Mouse (Mus musculus) heart, adult 2 months (tissue): ENCODE measurements around the gene Gm45208. TPM values are rescaled to one million over a fixed set of nuclear protein-coding genes. Genes with fewer than 3 reads are reported as not detected.

ENCODE experiments used
- DNase-seq, 2 experiments: peaks; one replicate each; pipeline ENCODE4 v3.0.0; 2021
- H3K27ac ChIP-seq: fragments of 200-600 bp; 2 replicates; pipeline ENCODE4 v1.8.1; 2022
- H3K27me3 ChIP-seq: fragments of 200-500 bp; 2 replicates; pipeline ENCODE4 v1.6.1; 2012; ENCODE audit warnings: mild to moderate bottlenecking, low read length, inconsistent platforms, mixed read lengths; ENCODE audit not compliant: control insufficient read depth, insufficient read depth
- H3K36me3 ChIP-seq: fragments of 200-500 bp; 2 replicates; pipeline ENCODE4 v1.6.1; 2012; ENCODE audit warnings: low read length, inconsistent platforms; ENCODE audit not compliant: control insufficient read depth, insufficient read depth
- H3K4me1 ChIP-seq: fragments of 200-500 bp; 2 replicates; pipeline ENCODE4 v1.6.1; 2011; ENCODE audit warnings: low read length; ENCODE audit not compliant: control insufficient read depth, insufficient read depth
- H3K4me3 ChIP-seq: fragments of 200-600 bp; 2 replicates; pipeline ENCODE4 v1.8.1; 2022
- H3K79me2 ChIP-seq: fragments of 200-500 bp; replicated peaks from 2 replicates; pipeline ENCODE4 v1.6.1; 2012; ENCODE audit warnings: mild to moderate bottlenecking, inconsistent platforms, low read length, moderate library complexity, mixed read lengths; ENCODE audit not compliant: control insufficient read depth, insufficient read depth
- H3K9ac ChIP-seq: fragments of 200-500 bp; 2 replicates; pipeline ENCODE4 v1.6.1; 2012; ENCODE audit warnings: low read depth, mild to moderate bottlenecking, control low read depth, inconsistent platforms, low read length, mixed read lengths
- CTCF ChIP-seq: fragments of 200-600 bp; IDR thresholded peaks from 2 replicates; pipeline ENCODE4 v1.8.1; 2022; ENCODE audit warnings: antibody characterized with exemption, mild to moderate bottlenecking, moderate library complexity
- EP300 ChIP-seq: fragments of 200-500 bp; IDR thresholded peaks from 2 replicates; pipeline ENCODE4 v1.6.1; 2011; ENCODE audit warnings: low read depth, low read length, control low read depth; ENCODE audit not compliant: insufficient read depth
- POLR2A ChIP-seq: fragments of 200-500 bp; IDR thresholded peaks from 2 replicates; pipeline ENCODE4 v1.6.1; 2011; ENCODE audit warnings: mild to moderate bottlenecking, low read depth, low read length, control low read depth; ENCODE audit not compliant: insufficient read depth
- WGBS: fragments of 180-500 bp; shearing (Covaris S2); methylation state at CpG from one replicate; pipeline ENCODE4 v1.1.7; 2018; 5-methylcytosine and 5-hydroxymethylcytosine counted together
- intact Hi-C: fragments of 180-260 bp; cut with DNase I; formaldehyde crosslinking; loops from one replicate; pipeline ENCODE4 v1.15.1; 2025
- polyA plus RNA-seq: library from polyadenylated mRNA; depleted of rRNA; stranded (reverse); fragments of >200 nt; gene quantifications from 2 replicates; pipeline ENCODE4 v1.2.3, GENCODE M21; 2012; rRNA removed
- total RNA-seq, 2 experiments: library from RNA; stranded (reverse); gene quantifications; 2 replicates each; pipeline ENCODE4 v1.2.3; 2021

Gene Gm45208
- total and polyA plus RNA-seq, 3 experiments = 0.21 to 0.94 TPM; not detected in 1

- Histone ChIP-seq H3K9ac (no peak overlapping the region), H3K79me2 (no peaks in the 10 kb centered on the region), H3K27me3 (no peaks in the 10 kb centered on the region), H3K36me3 (no peaks in the 10 kb centered on the region), H3K27ac (no peak overlapping the region), H3K4me1 (no peaks in the 10 kb centered on the region; the same call in 1 of the 2 replicates), H3K4me3 (no peak overlapping the region)
- no peak for DNase-seq
- intact Hi-C loops = loop anchor here (10.0 kb wide), 1 partner anchor 348 kb away; no protein-coding TSS in a partner anchor
- no peak for TF ChIP-seq EP300
- TF ChIP-seq CTCF = peak; percentile 62
- no peak for TF ChIP-seq POLR2A
- 54% methylated on average over 2 of the region's 2 CpGs for WGBS
These were observed 50.7 kb downstream of the Gm45208 start for GRCm38 (mm10) chrX:7772766-7773165.

- Histone ChIP-seq H3K36me3 (no peaks in the 10 kb centered on the region), H3K4me3 (no peak overlapping the region), H3K4me1 (no peaks in the 10 kb centered on the region; the same call in 1 of the 2 replicates), H3K79me2 (no peaks in the 10 kb centered on the region), H3K27ac (no peak overlapping the region), H3K27me3 (no peaks in the 10 kb centered on the region), H3K9ac (no peak overlapping the region)
- WGBS = 63% methylated on average over 9 of the region's 9 CpGs
- intact Hi-C loops = loop anchor here (1.0 to 10.0 kb wide), 3 partner anchors 22 to 351 kb away; no protein-coding TSS in a partner anchor
- TF ChIP-seq CTCF (no peak), EP300 (no peak), POLR2A (no peak)
- DNase-seq = no peak
These were observed 53.6 kb downstream of the Gm45208 start for GRCm38 (mm10) chrX:7775501-7776205.

GRCm38 (mm10) chrX:7776329-7777082, 54.5 kb downstream of the Gm45208 start:
- H3K27ac ChIP-seq = no peak overlapping the region
- peak; percentile 37 to 52 for DNase-seq
- H3K9ac ChIP-seq = no peak overlapping the region
- no peaks in the 10 kb centered on the region; the same call in 1 of the 2 replicates for H3K4me1 ChIP-seq
- no peaks in the 10 kb centered on the region for H3K79me2 ChIP-seq
- no peak overlapping the region for H3K4me3 ChIP-seq
- no peak for TF ChIP-seq POLR2A
- TF ChIP-seq CTCF = peak; percentile 83
- H3K36me3 ChIP-seq = no peaks in the 10 kb centered on the region
- intact Hi-C loops = loop anchor here (1.0 to 10.0 kb wide), 3 partner anchors 23 to 352 kb away; no protein-coding TSS in a partner anchor
- WGBS = 44% methylated on average over 8 of the region's 8 CpGs
- no peaks in the 10 kb centered on the region for H3K27me3 ChIP-seq

GRCm38 (mm10) chrX:7778450-7779244, 56.6 kb downstream of the Gm45208 start:
- no peak overlapping the region for H3K9ac ChIP-seq
- no peak overlapping the region for H3K27ac ChIP-seq
- H3K4me1 ChIP-seq = no peaks in the 10 kb centered on the region; the same call in 1 of the 2 replicates
- H3K36me3 ChIP-seq = no peaks in the 10 kb centered on the region
- no peaks in the 10 kb centered on the region for H3K27me3 ChIP-seq
- intact Hi-C loops = loop anchor here (5.0 to 10.0 kb wide), 2 partner anchors 46 to 354 kb away; no protein-coding TSS in a partner anchor
- H3K4me3 ChIP-seq = no peak overlapping the region
- TF ChIP-seq CTCF (no peak), POLR2A (no peak), EP300 (no peak)
- WGBS = 65% methylated on average over 7 of the region's 7 CpGs
- no peak for DNase-seq
- no peaks in the 10 kb centered on the region for H3K79me2 ChIP-seq

- Histone ChIP-seq H3K4me3 (no peak overlapping the region), H3K9ac (no peak overlapping the region), H3K27ac (no peak overlapping the region), H3K4me1 (no peaks in the 10 kb centered on the region; the same call in 1 of the 2 replicates), H3K36me3 (no peaks in the 10 kb centered on the region), H3K27me3 (no peaks in the 10 kb centered on the region), H3K79me2 (no peaks in the 10 kb centered on the region)
- TF ChIP-seq EP300 = no peak
- TF ChIP-seq CTCF = no peak
- TF ChIP-seq POLR2A = no peak
- intact Hi-C loops = loop anchor here (5.0 to 10.0 kb wide), 2 partner anchors 47 to 354 kb away; no protein-coding TSS in a partner anchor
- WGBS = 10% methylated on average over 3 of the region's 3 CpGs
- DNase-seq = no peak
These were observed 57.2 kb downstream of the Gm45208 start for GRCm38 (mm10) chrX:7779294-7779693.

Other genes starting within 250 kb of the Gm45208 start
- not detected for gene Foxp3, start 148.6 kb upstream of the Gm45208 start, total RNA-seq
- gene Foxp3, start 148.6 kb upstream of the Gm45208 start, polyA plus RNA-seq = not detected in 2 replicates
- 1 to 10 TPM; 2.6 to 3.0 TPM for gene Ppp1r3f, start 148.0 kb upstream of the Gm45208 start, total RNA-seq
- 1.8 and 2.2 TPM in 2 replicates for gene Ppp1r3f, start 148.0 kb upstream of the Gm45208 start, polyA plus RNA-seq
- gene Ccdc22, start 116.7 kb upstream of the Gm45208 start, total RNA-seq = 10 to 100 TPM; 11.4 to 12.1 TPM
- gene Ccdc22, start 116.7 kb upstream of the Gm45208 start, polyA plus RNA-seq = 9.6 and 11.2 TPM in 2 replicates
- gene Cacna1f, start 115.2 kb upstream of the Gm45208 start, total RNA-seq = not detected
- gene Cacna1f, start 115.2 kb upstream of the Gm45208 start, polyA plus RNA-seq = 0.02 TPM in 1 of 2 replicates, not detected in the other
- gene Syp, start 83.8 kb upstream of the Gm45208 start, total RNA-seq = 1 to 10 TPM; 2.6 to 4.2 TPM
- gene Syp, start 83.8 kb upstream of the Gm45208 start, polyA plus RNA-seq = 3.4 and 3.8 TPM in 2 replicates
- gene Prickle3, start 65.0 kb upstream of the Gm45208 start, total RNA-seq = 10 to 100 TPM; 16.8 to 25.2 TPM
- 21.5 and 27.8 TPM in 2 replicates for gene Prickle3, start 65.0 kb upstream of the Gm45208 start, polyA plus RNA-seq
- 10 to 100 TPM; 40.3 to 56.3 TPM for gene Plp2, start 50.9 kb upstream of the Gm45208 start, total RNA-seq
- gene Plp2, start 50.9 kb upstream of the Gm45208 start, polyA plus RNA-seq = 118 and 159 TPM in 2 replicates
- 10 to 100 TPM; 23.1 to 32.5 TPM for gene Magix, start 41.0 kb upstream of the Gm45208 start, total RNA-seq
- gene Magix, start 41.0 kb upstream of the Gm45208 start, polyA plus RNA-seq = 37.5 and 44.5 TPM in 2 replicates
- 10 to 100 TPM; 18.0 to 19.3 TPM for gene Gpkow, start 25.1 kb upstream of the Gm45208 start, total RNA-seq
- gene Gpkow, start 25.1 kb upstream of the Gm45208 start, polyA plus RNA-seq = 7.1 and 11.4 TPM in 2 replicates
- 10 to 100 TPM; 41.3 to 42.5 TPM for gene Wdr45, start 7.9 kb upstream of the Gm45208 start, total RNA-seq
- gene Wdr45, start 7.9 kb upstream of the Gm45208 start, polyA plus RNA-seq = 48.3 and 57.9 TPM in 2 replicates
- gene Praf2, start 6.2 kb downstream of the Gm45208 start, total RNA-seq = 1 to 10 TPM; 6.1 to 6.7 TPM
- 15.8 and 19.5 TPM in 2 replicates for gene Praf2, start 6.2 kb downstream of the Gm45208 start, polyA plus RNA-seq
- 1 to 10 TPM in 1 of 2 experiments, under 1 TPM in 1; 0.32 to 1.1 TPM for gene Ccdc120, start 28.7 kb downstream of the Gm45208 start, total RNA-seq
- gene Ccdc120, start 28.7 kb downstream of the Gm45208 start, polyA plus RNA-seq = 1.1 and 2.8 TPM in 2 replicates
- 10 to 100 TPM; 13.0 to 15.4 TPM for gene Tfe3, start 40.3 kb downstream of the Gm45208 start, total RNA-seq
- 11.1 and 13.5 TPM in 2 replicates for gene Tfe3, start 40.3 kb downstream of the Gm45208 start, polyA plus RNA-seq
- 10 to 100 TPM; 20.8 to 24.6 TPM for gene Gripap1, start 67.5 kb downstream of the Gm45208 start, total RNA-seq
- gene Gripap1, start 67.5 kb downstream of the Gm45208 start, polyA plus RNA-seq = 25.3 and 38.9 TPM in 2 replicates
- under 1 TPM; 0.21 to 0.27 TPM for gene Kcnd1, start 100.0 kb downstream of the Gm45208 start, total RNA-seq
- gene Kcnd1, start 100.0 kb downstream of the Gm45208 start, polyA plus RNA-seq = 0.59 and 1.2 TPM in 2 replicates
- gene Otud5, start 119.1 kb downstream of the Gm45208 start, total RNA-seq = 10 to 100 TPM; 20.3 to 24.5 TPM
- gene Otud5, start 119.1 kb downstream of the Gm45208 start, polyA plus RNA-seq = 16.6 and 19.1 TPM in 2 replicates
- gene Pim2, start 156.0 kb downstream of the Gm45208 start, total RNA-seq = 1 to 10 TPM; 2.6 to 4.0 TPM
- 4.7 and 5.7 TPM in 2 replicates for gene Pim2, start 156.0 kb downstream of the Gm45208 start, polyA plus RNA-seq
- 10 to 100 TPM; 14.8 to 15.0 TPM for gene Slc35a2, start 161.8 kb downstream of the Gm45208 start, total RNA-seq
- 25.2 and 31.9 TPM in 2 replicates for gene Slc35a2, start 161.8 kb downstream of the Gm45208 start, polyA plus RNA-seq
- 10 to 100 TPM; 20.4 to 25.1 TPM for gene Pqbp1, start 177.0 kb downstream of the Gm45208 start, total RNA-seq
- 30.7 and 42.6 TPM in 2 replicates for gene Pqbp1, start 177.0 kb downstream of the Gm45208 start, polyA plus RNA-seq
- 10 to 100 TPM; 43.4 to 45.0 TPM for gene Timm17b, start 177.1 kb downstream of the Gm45208 start, total RNA-seq
- 40.2 and 45.1 TPM in 2 replicates for gene Timm17b, start 177.1 kb downstream of the Gm45208 start, polyA plus RNA-seq
- not detected for gene Gm10491, start 185.6 kb downstream of the Gm45208 start, total RNA-seq
- gene Gm10491, start 185.6 kb downstream of the Gm45208 start, polyA plus RNA-seq = not detected in 2 replicates
- gene Gm10490, start 187.3 kb downstream of the Gm45208 start, total RNA-seq = not detected
- gene Gm10490, start 187.3 kb downstream of the Gm45208 start, polyA plus RNA-seq = not detected in 2 replicates
- under 1 TPM in 1 of 2 experiments, not detected in 1; 0.16 TPM for gene Pcsk1n, start 197.6 kb downstream of the Gm45208 start, total RNA-seq
- 0.18 and 0.25 TPM in 2 replicates for gene Pcsk1n, start 197.6 kb downstream of the Gm45208 start, polyA plus RNA-seq
- gene Eras, start 206.4 kb downstream of the Gm45208 start, total RNA-seq = not detected
- not detected in 2 replicates for gene Eras, start 206.4 kb downstream of the Gm45208 start, polyA plus RNA-seq
- 1 to 10 TPM; 7.9 to 9.6 TPM for gene Hdac6, start 225.6 kb downstream of the Gm45208 start, total RNA-seq
- 14.8 and 19.8 TPM in 2 replicates for gene Hdac6, start 225.6 kb downstream of the Gm45208 start, polyA plus RNA-seq